Mouse (Mus musculus) C2C12 (cell line): ENCODE data around the gene Cpeb1. TPM values are rescaled to one million over a fixed set of nuclear protein-coding genes. Genes with fewer than 3 reads are reported as not detected.

Experiments used
- H3K27me3 ChIP-seq: one replicate; pipeline ENCODE4 v1.6.1; 2011; ENCODE audit not compliant: control insufficient read depth, insufficient read depth, insufficient read length
- H3K36me3 ChIP-seq: one replicate; pipeline ENCODE4 v1.6.1; 2011; ENCODE audit not compliant: control insufficient read depth, insufficient read depth
- H3K4me3 ChIP-seq: one replicate; pipeline ENCODE4 v1.5.1; 2011; ENCODE audit warnings: mild to moderate bottlenecking, control low read depth; ENCODE audit not compliant: poor library complexity, insufficient read depth, severe bottlenecking
- H3K79me2 ChIP-seq: one replicate; pipeline ENCODE4 v1.6.1; 2011; ENCODE audit not compliant: control insufficient read depth, insufficient read depth
- H3K79me3 ChIP-seq: one replicate; pipeline ENCODE4 v1.6.1; 2011; ENCODE audit warnings: low read depth, control low read depth
- H3ac ChIP-seq: one replicate; pipeline ENCODE3; 2011; ENCODE audit warnings: low read depth; ENCODE audit not compliant: control insufficient read depth, insufficient read length
- CEBPB ChIP-seq: IDR thresholded peaks from one replicate; pipeline ENCODE4 v1.6.1; 2011; ENCODE audit warnings: low read depth, mild to moderate bottlenecking, control low read depth, moderate library complexity
- CTCF ChIP-seq: IDR thresholded peaks from one replicate; pipeline ENCODE4 v1.5.1; 2011; ENCODE audit not compliant: control insufficient read depth, insufficient read depth, insufficient read length
- FOSL1 ChIP-seq: IDR thresholded peaks from one replicate; pipeline ENCODE4 v1.8.0; 2011; ENCODE audit warnings: mild to moderate bottlenecking, low read length; ENCODE audit not compliant: poor library complexity, insufficient read depth, severe bottlenecking
- MAX ChIP-seq: IDR thresholded peaks from one replicate; pipeline ENCODE4 v1.6.1; 2011; ENCODE audit warnings: mild to moderate bottlenecking, control low read depth
- MYOD1 ChIP-seq: IDR thresholded peaks from one replicate; pipeline ENCODE4 v1.6.1; 2011; ENCODE audit warnings: low read depth; ENCODE audit not compliant: control insufficient read depth, insufficient read length
- MYOG ChIP-seq: IDR thresholded peaks from one replicate; pipeline ENCODE4 v1.6.1; 2011; ENCODE audit not compliant: control insufficient read depth, insufficient read length; ENCODE audit errors: extremely low read depth
- USF1 ChIP-seq: IDR thresholded peaks from one replicate; pipeline ENCODE4 v1.6.1; 2011; ENCODE audit warnings: low read depth, mild to moderate bottlenecking, control low read depth, moderate library complexity
- polyA plus RNA-seq: library from polyadenylated mRNA; unstranded; fragments of >200 nt; fragmentation: generic; extraction: Trizol; gene quantifications from one replicate; pipeline ENCODE4 v1.2.1, GENCODE M21; 2012; ENCODE audit warnings: missing spikeins

Gene Cpeb1
- polyA plus RNA-seq, 1 experiment, result 0.81 TPM

DNA sequence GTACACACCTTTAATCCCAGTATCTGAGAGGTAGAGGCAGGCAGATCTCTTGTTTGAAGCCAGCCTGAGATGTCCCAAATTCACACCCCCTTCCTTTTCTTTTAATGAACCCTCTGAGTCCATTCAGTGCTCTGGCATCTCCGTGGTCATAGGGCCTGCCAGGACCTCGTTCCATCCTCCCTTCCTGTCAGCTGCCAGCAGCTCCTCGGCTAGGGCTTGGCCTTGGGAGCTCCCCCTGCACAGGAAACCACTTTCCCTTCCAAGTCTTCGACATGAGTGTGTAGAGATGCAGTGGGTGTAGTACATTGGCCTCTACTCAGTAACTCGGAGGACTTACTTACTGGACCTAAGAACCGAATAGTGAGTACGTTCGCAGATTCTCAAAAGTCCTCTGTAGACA is 139.7 kb downstream of the Cpeb1 start:
- H3K79me2 ChIP-seq, result no peaks in the 10 kb centered on the region
- H3ac ChIP-seq, result no peak overlapping the region
- no peaks in the 10 kb centered on the region for H3K79me3 ChIP-seq
- no peaks in the 10 kb centered on the region for H3K36me3 ChIP-seq
- no peak overlapping the region for H3K4me3 ChIP-seq
- no peak for TF ChIP-seq MYOG
- no peak for TF ChIP-seq FOSL1
- no peak for TF ChIP-seq USF1
- no peak for TF ChIP-seq MAX
- no peak for TF ChIP-seq CTCF
- TF ChIP-seq CEBPB, result no peak
- TF ChIP-seq MYOD1, result no peak
- no peaks in the 10 kb centered on the region for H3K27me3 ChIP-seq

DNA sequence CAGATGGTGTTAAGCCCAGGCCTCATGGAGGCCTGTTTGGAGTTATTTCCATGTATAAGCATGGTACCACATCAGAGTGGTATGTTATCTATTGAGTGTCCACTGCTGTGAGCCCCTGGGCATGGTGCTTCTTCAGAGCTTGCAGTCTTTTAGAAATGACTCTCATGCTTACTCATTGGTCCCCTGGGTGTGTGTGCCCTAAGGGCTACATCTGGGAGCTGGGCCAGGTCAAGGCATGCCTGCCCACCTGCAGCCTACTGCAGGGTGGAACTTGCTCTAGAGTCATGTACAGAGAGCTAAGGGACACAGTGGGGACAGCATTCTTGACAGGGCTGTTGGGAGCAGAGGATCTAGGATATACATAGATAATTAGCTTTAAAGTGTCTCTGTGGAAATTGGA is 143.7 kb downstream of the Cpeb1 start:
- Histone ChIP-seq H3K27me3 (no peaks in the 10 kb centered on the region), H3K36me3 (no peaks in the 10 kb centered on the region), H3K4me3 (no peak overlapping the region), H3ac (no peak overlapping the region), H3K79me2 (no peaks in the 10 kb centered on the region), H3K79me3 (no peaks in the 10 kb centered on the region)
- TF ChIP-seq CEBPB (no peak), USF1 (no peak), MYOG (no peak), FOSL1 (no peak), MAX (no peak), CTCF (no peak), MYOD1 (no peak)

DNA sequence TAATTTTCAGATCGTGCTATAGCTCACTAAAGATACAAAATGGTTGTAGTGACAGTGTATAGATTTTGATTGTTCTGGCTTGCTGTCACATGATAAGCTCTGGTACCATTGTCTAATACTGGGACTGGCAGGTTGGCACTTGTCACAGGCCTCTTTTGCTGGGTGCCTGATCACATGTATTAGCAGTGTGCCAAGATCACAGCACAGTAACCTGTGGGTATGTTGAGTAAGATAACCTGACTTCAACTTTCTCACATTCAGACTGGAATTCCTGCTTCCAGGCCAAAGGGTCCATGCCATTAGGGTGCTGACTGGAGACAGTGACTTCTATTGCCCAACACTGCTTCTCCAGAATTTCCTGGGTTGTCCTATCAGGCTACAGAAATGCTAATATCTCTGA is 144.1 kb downstream of the Cpeb1 start:
- no peak overlapping the region for H3ac ChIP-seq
- no peaks in the 10 kb centered on the region for H3K79me2 ChIP-seq
- no peaks in the 10 kb centered on the region for H3K27me3 ChIP-seq
- no peaks in the 10 kb centered on the region for H3K36me3 ChIP-seq
- no peaks in the 10 kb centered on the region for H3K79me3 ChIP-seq
- TF ChIP-seq CEBPB (no peak), CTCF (no peak), FOSL1 (no peak), MYOD1 (no peak), USF1 (no peak), MYOG (no peak), MAX (no peak)
- no peak overlapping the region for H3K4me3 ChIP-seq

DNA sequence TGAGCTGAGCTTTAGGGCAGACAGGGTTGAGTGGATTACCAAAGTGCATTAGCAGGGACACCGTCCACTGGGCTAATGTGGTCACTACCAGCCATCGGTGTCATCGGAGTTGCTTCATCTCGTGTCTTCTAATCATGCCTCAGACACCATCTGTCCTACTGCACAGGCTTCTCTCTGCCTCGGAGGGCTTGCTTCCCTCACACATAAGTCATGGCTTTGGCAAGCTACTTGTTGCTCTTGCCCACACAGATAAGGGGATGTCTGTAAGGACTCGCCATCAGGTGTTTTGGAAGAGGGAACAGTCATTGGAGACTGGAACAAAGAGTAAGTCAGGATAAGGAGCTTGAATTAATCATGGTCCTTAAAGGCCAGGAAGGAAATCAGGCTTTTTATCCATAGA is 146.0 kb downstream of the Cpeb1 start:
- H3K36me3 ChIP-seq, result no peaks in the 10 kb centered on the region
- H3K79me3 ChIP-seq, result no peaks in the 10 kb centered on the region
- no peak overlapping the region for H3ac ChIP-seq
- no peaks in the 10 kb centered on the region for H3K27me3 ChIP-seq
- no peak for TF ChIP-seq USF1
- TF ChIP-seq MYOG, result no peak
- no peak for TF ChIP-seq CEBPB
- TF ChIP-seq MAX, result no peak
- TF ChIP-seq MYOD1, result no peak
- TF ChIP-seq CTCF, result no peak
- TF ChIP-seq FOSL1, result no peak
- no peaks in the 10 kb centered on the region for H3K79me2 ChIP-seq
- no peak overlapping the region for H3K4me3 ChIP-seq

DNA sequence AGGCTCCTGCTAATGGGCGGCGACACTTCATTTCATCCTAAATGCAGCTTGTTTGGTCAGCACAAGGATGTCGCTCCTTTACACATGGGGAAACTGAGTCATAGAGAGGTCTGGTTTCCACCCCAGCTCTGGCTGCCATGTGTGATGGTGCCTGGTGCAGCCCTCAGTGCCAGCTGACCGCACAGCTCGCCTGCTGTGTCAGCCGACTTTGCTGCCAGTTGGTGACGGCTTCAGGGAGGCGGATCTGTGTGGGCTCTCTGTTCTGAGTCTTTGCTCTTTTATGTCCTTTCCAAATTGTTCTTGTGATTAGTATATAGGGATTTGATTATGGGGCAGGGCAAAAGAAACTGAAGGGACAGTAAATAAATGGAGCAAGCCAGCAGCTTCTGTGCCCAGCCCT is 147.5 kb downstream of the Cpeb1 start:
- H3K79me2 ChIP-seq, result no peaks in the 10 kb centered on the region
- no peaks in the 10 kb centered on the region for H3K79me3 ChIP-seq
- H3K36me3 ChIP-seq, result no peaks in the 10 kb centered on the region
- no peaks in the 10 kb centered on the region for H3K27me3 ChIP-seq
- no peak overlapping the region for H3K4me3 ChIP-seq
- TF ChIP-seq MAX, result no peak
- no peak for TF ChIP-seq CEBPB
- no peak for TF ChIP-seq FOSL1
- TF ChIP-seq CTCF, result no peak
- no peak for TF ChIP-seq USF1
- no peak for TF ChIP-seq MYOG
- no peak overlapping the region for H3ac ChIP-seq

DNA sequence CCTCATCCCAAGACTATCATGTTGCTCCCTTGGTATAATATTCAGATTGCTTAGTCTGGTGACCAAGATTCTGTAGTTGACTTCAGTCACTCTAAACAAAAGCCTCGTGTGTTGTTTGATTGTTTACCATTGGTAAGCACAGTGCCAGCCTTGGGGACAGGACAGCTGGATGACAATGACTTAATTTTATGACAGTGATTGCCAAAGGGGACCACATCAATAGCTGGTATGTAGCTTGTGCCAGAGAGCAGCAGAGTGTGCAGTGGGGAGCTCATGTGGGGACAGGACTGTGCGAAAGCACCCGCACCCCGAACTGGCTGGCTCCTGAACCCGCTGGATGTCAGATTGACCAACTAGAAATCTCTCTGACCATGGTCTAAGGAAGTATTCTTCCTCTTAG is 150.6 kb downstream of the Cpeb1 start:
- Histone ChIP-seq H3K36me3 (no peaks in the 10 kb centered on the region), H3K79me2 (no peaks in the 10 kb centered on the region), H3K4me3 (no peak overlapping the region), H3ac (no peak overlapping the region), H3K27me3 (no peaks in the 10 kb centered on the region), H3K79me3 (no peaks in the 10 kb centered on the region)
- TF ChIP-seq FOSL1, result no peak
- TF ChIP-seq MAX, result no peak
- TF ChIP-seq MYOD1, result no peak
- no peak for TF ChIP-seq CTCF
- TF ChIP-seq CEBPB, result no peak
- TF ChIP-seq USF1, result no peak
- no peak for TF ChIP-seq MYOG
